Mouse (Mus musculus): Measurements from ENCODE around the gene Adcy2. TPM values are rescaled to one million over a fixed set of nuclear protein-coding genes. Genes with fewer than 3 reads are reported as not detected.

Adcy2 gene
- polyA plus RNA-seq, 1 experiment from 2014 or later = 1.6 TPM

DNA sequence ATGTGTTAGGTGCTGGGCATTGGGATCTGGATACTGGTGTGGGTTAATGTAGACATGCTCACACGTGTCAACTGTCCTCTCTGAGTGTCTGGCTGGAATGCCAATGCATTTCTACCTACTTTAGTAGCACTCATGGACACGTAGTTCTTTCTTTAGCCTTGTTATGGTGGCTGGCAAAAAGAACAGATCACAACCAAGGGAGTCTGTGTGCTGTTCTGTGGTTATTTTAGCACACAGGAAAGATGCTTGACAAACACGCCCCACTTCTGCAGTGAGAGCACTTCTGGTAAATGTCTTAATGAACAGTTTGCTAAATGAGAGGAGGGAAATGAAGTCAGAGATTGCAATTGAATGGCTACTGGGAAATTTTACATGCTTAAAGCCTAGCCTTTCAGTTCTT lies 151.1 kb downstream of the Adcy2 start:
- H3K27ac ChIP-seq (ENCODE audit: low read length) = no peak overlapping the region
- no peaks in the 10 kb centered on the region for H3K36me3 ChIP-seq (ENCODE audit: control insufficient read depth, insufficient read depth, low read length)
- H3K4me1 ChIP-seq (ENCODE audit: control insufficient read depth, insufficient read depth, low read length) = no peaks in the 10 kb centered on the region
- no peak for ATAC-seq (ENCODE audit: insufficient read depth, low FRiP score)
- no peaks in the 10 kb centered on the region for H3K9me3 ChIP-seq (replicated peaks; ENCODE audit: control insufficient read depth, low read length)
- no peak overlapping the region for H3K9ac ChIP-seq (ENCODE audit: low read length)
- H3K4me3 ChIP-seq (replicated peaks; ENCODE audit: low read length) = no peak overlapping the region
- H3K27me3 ChIP-seq (ENCODE audit: control insufficient read depth, insufficient read depth, low read length) = no peaks in the 10 kb centered on the region
- 62% methylated on average over 3 of the region's 3 CpGs for WGBS
- no peak overlapping the region for H3K4me2 ChIP-seq (ENCODE audit: low read depth, low read length)

DNA sequence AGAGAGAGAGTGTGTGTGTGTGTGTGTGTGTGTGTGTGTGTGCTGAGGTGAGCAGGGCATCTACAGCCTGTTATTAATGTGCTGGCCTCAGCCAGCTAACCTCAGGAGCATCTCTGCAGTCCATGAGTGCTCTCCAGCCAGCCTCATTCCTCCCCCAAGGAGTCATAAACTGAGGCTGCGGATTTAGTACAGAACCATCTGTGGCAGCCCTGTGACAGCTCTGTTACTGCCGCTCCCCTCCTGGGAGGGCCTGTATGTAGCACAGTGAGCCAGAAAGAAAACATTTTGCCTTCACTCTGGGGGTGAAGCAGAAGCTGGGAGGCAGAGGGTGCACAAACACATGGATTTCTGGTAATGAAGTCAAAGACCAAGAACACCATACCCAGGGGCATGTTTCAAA lies 159.8 kb downstream of the Adcy2 start:
- no peaks in the 10 kb centered on the region for H3K4me1 ChIP-seq (ENCODE audit: control insufficient read depth, insufficient read depth, low read length)
- H3K4me3 ChIP-seq (replicated peaks; ENCODE audit: low read length) = no peak overlapping the region
- no peaks in the 10 kb centered on the region for H3K36me3 ChIP-seq (ENCODE audit: control insufficient read depth, insufficient read depth, low read length)
- H3K27me3 ChIP-seq (ENCODE audit: control insufficient read depth, insufficient read depth, low read length) = no peaks in the 10 kb centered on the region
- no peaks in the 10 kb centered on the region for H3K9me3 ChIP-seq (replicated peaks; ENCODE audit: control insufficient read depth, low read length)
- no peak overlapping the region for H3K9ac ChIP-seq (ENCODE audit: low read length)
- WGBS = 54% methylated on average over 2 of the region's 2 CpGs
- H3K4me2 ChIP-seq (ENCODE audit: low read depth, low read length) = no peak overlapping the region
- H3K27ac ChIP-seq (ENCODE audit: low read length) = no peak overlapping the region
- no peak for ATAC-seq (ENCODE audit: insufficient read depth, low FRiP score)

DNA sequence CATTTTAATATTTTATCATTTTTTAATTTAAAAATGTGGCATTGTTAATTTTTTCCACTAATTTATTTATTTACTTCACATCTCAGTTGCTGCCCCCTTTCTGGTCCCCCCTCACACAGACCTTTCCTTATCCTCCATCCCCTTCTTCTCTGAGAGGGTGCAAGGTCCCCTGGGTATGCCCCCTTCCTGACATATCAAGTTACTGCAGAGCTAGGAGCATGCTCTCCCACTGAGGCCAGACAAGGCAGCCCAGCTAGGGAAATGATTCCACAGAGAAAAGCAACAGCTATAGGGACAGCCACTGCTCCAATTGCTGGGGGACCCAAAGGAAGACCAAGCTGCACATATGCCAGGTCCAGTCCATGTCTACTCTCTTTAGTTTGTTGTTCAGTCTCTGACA lies 163.2 kb downstream of the Adcy2 start:
- no peaks in the 10 kb centered on the region for H3K36me3 ChIP-seq (ENCODE audit: control insufficient read depth, insufficient read depth, low read length)
- no peak overlapping the region for H3K27ac ChIP-seq (ENCODE audit: low read length)
- no peak overlapping the region for H3K4me3 ChIP-seq (replicated peaks; ENCODE audit: low read length)
- no peak for ATAC-seq (ENCODE audit: insufficient read depth, low FRiP score)
- no peak overlapping the region for H3K9ac ChIP-seq (ENCODE audit: low read length)
- H3K4me1 ChIP-seq (ENCODE audit: control insufficient read depth, insufficient read depth, low read length) = no peaks in the 10 kb centered on the region
- no peaks in the 10 kb centered on the region for H3K27me3 ChIP-seq (ENCODE audit: control insufficient read depth, insufficient read depth, low read length)
- H3K4me2 ChIP-seq (ENCODE audit: low read depth, low read length) = no peak overlapping the region
- no peaks in the 10 kb centered on the region for H3K9me3 ChIP-seq (replicated peaks; ENCODE audit: control insufficient read depth, low read length)

DNA sequence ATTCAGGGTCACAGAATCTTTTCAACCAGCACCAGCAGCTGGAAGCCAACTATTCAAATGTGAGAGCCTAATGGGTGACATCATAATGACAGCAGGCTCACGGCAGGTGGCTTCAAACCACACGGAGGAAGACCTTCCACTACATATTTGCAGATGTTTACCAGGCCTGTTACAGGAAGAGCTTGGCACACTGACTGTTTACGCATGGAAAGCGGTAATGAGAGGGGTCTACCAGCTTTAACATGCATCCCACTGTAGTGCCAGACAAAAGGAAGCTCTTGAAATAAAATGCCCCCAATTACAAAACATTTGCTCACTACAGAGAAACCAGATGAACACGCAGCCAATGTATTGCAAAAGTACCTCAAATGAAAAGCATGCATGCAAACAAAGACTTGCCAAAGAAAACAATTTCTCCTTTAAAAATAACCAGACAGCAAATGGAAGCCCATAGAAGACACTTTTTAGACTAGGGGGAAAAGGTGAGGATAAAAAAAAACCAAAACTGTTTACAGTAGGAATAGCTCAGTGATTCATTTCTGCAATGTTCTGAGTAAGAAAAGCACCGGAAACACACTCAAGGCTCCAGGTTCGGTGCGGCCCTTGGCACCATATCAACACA lies 163.8 kb downstream of the Adcy2 start:
- no peak for ATAC-seq (ENCODE audit: insufficient read depth, low FRiP score)
- Histone ChIP-seq H3K9ac (ENCODE audit: low read length) (no peak overlapping the region), H3K4me1 (ENCODE audit: control insufficient read depth, insufficient read depth, low read length) (no peaks in the 10 kb centered on the region), H3K27ac (ENCODE audit: low read length) (no peak overlapping the region), H3K4me2 (ENCODE audit: low read depth, low read length) (no peak overlapping the region), H3K27me3 (ENCODE audit: control insufficient read depth, insufficient read depth, low read length) (no peaks in the 10 kb centered on the region), H3K36me3 (ENCODE audit: control insufficient read depth, insufficient read depth, low read length) (no peaks in the 10 kb centered on the region), H3K9me3 (replicated peaks; ENCODE audit: control insufficient read depth, low read length) (no peaks in the 10 kb centered on the region), H3K4me3 (replicated peaks; ENCODE audit: low read length) (no peak overlapping the region)
- WGBS = 55% methylated on average over 8 of the region's 8 CpGs

DNA sequence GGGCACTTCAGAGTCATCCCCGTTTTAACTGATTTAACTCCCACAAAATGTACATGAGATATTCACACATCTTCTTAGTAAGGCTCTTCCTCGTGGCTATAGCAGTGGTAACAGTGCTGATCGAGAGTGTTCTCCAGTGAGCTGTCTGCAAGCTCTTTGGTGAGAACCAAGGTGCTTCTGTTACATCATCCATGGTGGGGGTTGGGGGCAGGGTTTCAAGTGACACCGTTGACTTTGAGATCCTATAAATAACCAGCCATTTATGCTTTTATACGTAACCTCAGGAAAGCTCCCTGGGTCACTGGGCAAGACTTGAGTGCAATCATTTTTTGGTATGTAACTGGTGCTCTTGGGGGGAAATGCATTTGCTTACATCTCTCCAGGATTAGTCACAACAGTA lies 167.2 kb downstream of the Adcy2 start:
- no peak overlapping the region for H3K4me3 ChIP-seq (replicated peaks; ENCODE audit: low read length)
- H3K27me3 ChIP-seq (ENCODE audit: control insufficient read depth, insufficient read depth, low read length) = no peaks in the 10 kb centered on the region
- 73% methylated on average over 5 of the region's 5 CpGs for WGBS
- H3K9ac ChIP-seq (ENCODE audit: low read length) = no peak overlapping the region
- H3K9me3 ChIP-seq (replicated peaks; ENCODE audit: control insufficient read depth, low read length) = 0 out of 2 replicates have a peak, but pooled peaks cover 5% of the 10 kb centered on the region
- H3K4me2 ChIP-seq (ENCODE audit: low read depth, low read length) = no peak overlapping the region
- no peak overlapping the region for H3K27ac ChIP-seq (ENCODE audit: low read length)
- H3K36me3 ChIP-seq (ENCODE audit: control insufficient read depth, insufficient read depth, low read length) = no peaks in the 10 kb centered on the region
- ATAC-seq (ENCODE audit: insufficient read depth, low FRiP score) = no peak
- no peaks in the 10 kb centered on the region for H3K4me1 ChIP-seq (ENCODE audit: control insufficient read depth, insufficient read depth, low read length)

DNA sequence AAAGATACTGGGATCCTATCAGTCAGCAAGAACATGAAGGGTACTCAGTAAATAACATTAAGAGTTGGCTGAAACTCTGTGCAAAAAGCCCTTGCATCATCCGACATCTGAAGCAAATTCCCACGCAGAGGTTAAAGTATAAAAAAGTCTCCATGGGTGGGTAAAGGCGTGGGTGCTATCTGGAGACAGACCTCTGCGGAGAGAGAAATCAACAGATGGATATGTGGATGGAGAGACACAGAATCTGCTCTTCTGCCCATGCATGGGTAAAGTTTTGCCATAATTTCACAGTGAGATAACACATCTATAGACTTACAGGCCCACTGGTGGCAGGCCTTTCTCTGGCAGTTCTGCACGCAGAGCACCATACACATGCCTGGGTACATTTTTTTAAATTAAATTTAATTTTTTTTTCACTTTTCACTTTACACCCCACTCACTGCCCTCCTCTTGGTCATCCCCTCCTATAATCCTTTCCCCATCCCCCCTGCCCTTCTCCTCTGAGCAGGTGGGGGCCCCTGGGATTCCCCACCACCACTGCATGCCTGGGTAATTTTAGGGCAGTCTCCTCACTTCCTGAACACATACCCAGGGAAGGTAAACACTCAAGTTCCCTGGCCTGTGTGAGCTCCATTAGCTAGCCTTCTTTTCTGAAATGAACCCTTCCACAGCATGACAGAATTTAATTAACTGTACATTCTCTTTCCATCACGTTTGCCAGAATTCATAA lies 169.1 kb downstream of the Adcy2 start:
- Histone ChIP-seq H3K4me2 (ENCODE audit: low read depth, low read length) (no peak overlapping the region), H3K9ac (ENCODE audit: low read length) (no peak overlapping the region), H3K27ac (ENCODE audit: low read length) (no peak overlapping the region), H3K4me3 (replicated peaks; ENCODE audit: low read length) (no peak overlapping the region), H3K4me1 (ENCODE audit: control insufficient read depth, insufficient read depth, low read length) (no peaks in the 10 kb centered on the region), H3K36me3 (ENCODE audit: control insufficient read depth, insufficient read depth, low read length) (no peaks in the 10 kb centered on the region), H3K9me3 (replicated peaks; ENCODE audit: control insufficient read depth, low read length) (0 out of 2 replicates have a peak, but pooled peaks cover 6% of the 10 kb centered on the region), H3K27me3 (ENCODE audit: control insufficient read depth, insufficient read depth, low read length) (no peaks in the 10 kb centered on the region)
- 82% methylated on average over 6 of the region's 6 CpGs for WGBS
- no peak for ATAC-seq (ENCODE audit: insufficient read depth, low FRiP score)

DNA sequence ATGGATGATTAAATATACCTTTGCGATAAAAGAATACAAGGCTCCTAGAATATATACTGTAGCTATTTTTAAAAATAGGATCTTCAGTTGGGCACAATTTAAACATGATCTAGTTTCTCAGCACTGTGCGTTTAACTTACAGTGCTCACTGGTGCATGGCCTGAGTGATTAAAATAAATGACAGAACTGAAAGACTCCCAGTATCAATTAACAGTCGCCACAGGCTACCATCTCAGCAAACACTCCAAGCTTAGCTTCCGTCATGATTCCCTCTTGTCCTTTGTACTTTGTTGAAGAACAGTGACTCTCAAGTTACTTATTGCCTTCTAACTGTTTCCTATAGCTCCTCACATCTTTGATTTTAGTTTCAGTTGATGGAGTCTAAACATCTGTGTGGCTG lies 170.9 kb downstream of the Adcy2 start:
- no peaks in the 10 kb centered on the region for H3K4me1 ChIP-seq (ENCODE audit: control insufficient read depth, insufficient read depth, low read length)
- no peak overlapping the region for H3K9ac ChIP-seq (ENCODE audit: low read length)
- H3K4me2 ChIP-seq (ENCODE audit: low read depth, low read length) = no peak overlapping the region
- H3K27me3 ChIP-seq (ENCODE audit: control insufficient read depth, insufficient read depth, low read length) = no peaks in the 10 kb centered on the region
- no peak for ATAC-seq (ENCODE audit: insufficient read depth, low FRiP score)
- 78% methylated on average over 4 of the region's 4 CpGs for WGBS
- no peak overlapping the region for H3K4me3 ChIP-seq (replicated peaks; ENCODE audit: low read length)
- no peaks in the 10 kb centered on the region for H3K36me3 ChIP-seq (ENCODE audit: control insufficient read depth, insufficient read depth, low read length)
- 0 out of 2 replicates have a peak, but pooled peaks cover 6% of the 10 kb centered on the region for H3K9me3 ChIP-seq (replicated peaks; ENCODE audit: control insufficient read depth, low read length)
- no peak overlapping the region for H3K27ac ChIP-seq (ENCODE audit: low read length)

DNA sequence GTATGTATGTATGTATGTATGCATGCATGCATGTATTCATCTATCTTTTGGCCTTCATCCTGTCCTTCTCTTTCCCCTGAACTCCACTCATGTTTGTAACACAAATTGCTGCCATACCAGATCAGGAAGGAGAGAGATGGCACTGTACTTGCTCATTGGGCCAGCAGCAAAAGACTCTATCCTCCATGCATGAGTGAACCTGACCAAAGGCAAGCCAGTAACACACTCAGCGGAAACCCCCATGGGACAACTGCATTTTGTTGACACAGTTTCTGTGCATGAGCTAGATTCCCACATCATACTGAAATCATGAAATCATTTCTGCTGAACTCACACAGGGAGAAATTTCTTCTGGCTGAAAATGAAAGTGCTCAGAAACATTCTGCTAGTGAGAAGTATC lies 172.9 kb downstream of the Adcy2 start:
- no peaks in the 10 kb centered on the region for H3K36me3 ChIP-seq (ENCODE audit: control insufficient read depth, insufficient read depth, low read length)
- no peak overlapping the region for H3K4me3 ChIP-seq (replicated peaks; ENCODE audit: low read length)
- no peaks in the 10 kb centered on the region for H3K27me3 ChIP-seq (ENCODE audit: control insufficient read depth, insufficient read depth, low read length)
- no peak for ATAC-seq (ENCODE audit: insufficient read depth, low FRiP score)
- WGBS = 94% methylated on average over 1 of the region's 1 CpGs
- 0 out of 2 replicates have a peak, but pooled peaks cover 6% of the 10 kb centered on the region for H3K9me3 ChIP-seq (replicated peaks; ENCODE audit: control insufficient read depth, low read length)
- no peak overlapping the region for H3K4me2 ChIP-seq (ENCODE audit: low read depth, low read length)
- no peak overlapping the region for H3K9ac ChIP-seq (ENCODE audit: low read length)
- H3K27ac ChIP-seq (ENCODE audit: low read length) = no peak overlapping the region
- 0 out of 2 replicates have a peak, but pooled peaks cover under 1% of the 10 kb centered on the region for H3K4me1 ChIP-seq (ENCODE audit: control insufficient read depth, insufficient read depth, low read length)

DNA sequence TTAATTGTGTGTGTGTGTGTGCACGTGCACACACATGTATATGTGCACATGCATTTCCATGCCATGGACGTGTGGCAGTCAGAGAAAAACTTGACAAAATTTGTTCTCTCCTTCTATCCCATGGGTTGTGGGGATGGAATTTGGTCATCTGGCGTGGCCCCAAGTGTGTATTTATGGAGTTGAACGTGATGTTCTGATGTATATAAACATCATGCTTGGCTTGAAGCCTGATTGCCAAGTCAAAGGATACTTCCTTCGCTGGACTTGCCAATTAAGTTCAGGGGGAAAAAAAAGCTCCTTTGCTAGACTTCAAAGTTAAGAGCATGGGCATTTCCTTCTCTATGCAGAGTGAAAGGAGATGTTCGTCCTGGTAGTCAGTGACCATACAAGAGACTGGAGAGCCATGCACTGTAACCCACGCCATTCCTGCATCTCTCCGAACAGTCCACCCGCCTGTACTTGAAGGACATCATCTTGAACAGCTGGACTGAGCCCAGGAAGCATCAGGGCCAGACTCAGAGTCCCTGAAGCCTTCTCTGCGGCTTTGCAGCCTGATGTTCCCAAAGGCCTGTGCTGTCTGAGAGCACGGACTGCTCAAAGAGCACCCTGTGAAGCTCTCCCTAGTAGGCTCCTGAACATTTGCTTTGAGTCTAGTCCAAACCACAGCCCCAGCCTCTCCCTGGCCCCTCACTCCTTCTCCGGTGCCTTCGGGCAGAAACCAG lies 178.3 kb downstream of the Adcy2 start:
- ATAC-seq (ENCODE audit: insufficient read depth, low FRiP score) = peak; percentile 62; the same call in 1 of the 2 replicates
- H3K4me1 ChIP-seq (ENCODE audit: control insufficient read depth, insufficient read depth, low read length) = 0 out of 2 replicates have a peak, but pooled peaks cover 3% of the 10 kb centered on the region
- WGBS = 65% methylated on average over 13 of the region's 13 CpGs
- H3K4me3 ChIP-seq (replicated peaks; ENCODE audit: low read length) = no peak overlapping the region
- H3K9me3 ChIP-seq (replicated peaks; ENCODE audit: control insufficient read depth, low read length) = no peaks in the 10 kb centered on the region
- no peak overlapping the region for H3K9ac ChIP-seq (ENCODE audit: low read length)
- no peaks in the 10 kb centered on the region for H3K36me3 ChIP-seq (ENCODE audit: control insufficient read depth, insufficient read depth, low read length)
- H3K27me3 ChIP-seq (ENCODE audit: control insufficient read depth, insufficient read depth, low read length) = no peaks in the 10 kb centered on the region
- peak overlapping the region; percentile 42 for H3K27ac ChIP-seq (ENCODE audit: low read length)
- H3K4me2 ChIP-seq (ENCODE audit: low read depth, low read length) = peak overlapping the region; percentile 12; the same call in 1 of the 2 replicates

Data from stomach, embryonic 16.5 days (tissue).